Mouse (Mus musculus): Measurements from ENCODE around the gene Naaladl1.

- no peak for TF ChIP-seq GATA1 (IDR thresholded peaks at IDR 0.05; ENCODE audit: low read length)
- TF ChIP-seq TAL1 (IDR thresholded peaks at IDR 0.05; ENCODE audit: low read length) = no peak
These were observed 13.1 kb downstream of the Naaladl1 start for GRCm38 (mm10) chr19:6118677-6119185.
